Mouse (Mus musculus) spleen, adult 2 months (tissue): ENCODE measurements around the gene Hmg20a. TPM values are rescaled to one million over a fixed set of nuclear protein-coding genes. Genes with fewer than 3 reads are reported as not detected.

Source experiments
- DNase-seq, 2 experiments: peaks; one replicate each; pipeline versions ENCODE4 v3.0.0 to v3.0.0-alpha.2; 2012 to 2021; ENCODE audit warnings: low spot score in 2 of 2, low read depth in 1 of 2
- H3K27ac ChIP-seq: fragments of 200-500 bp; 2 replicates; pipeline ENCODE4 v1.5.1; 2012; ENCODE audit warnings: low read length, inconsistent platforms; ENCODE audit not compliant: insufficient read depth
- H3K27me3 ChIP-seq: fragments of 200-500 bp; 2 replicates; pipeline ENCODE4 v1.6.1; 2012; ENCODE audit warnings: mild to moderate bottlenecking, moderate library complexity, low read length, inconsistent platforms; ENCODE audit not compliant: control insufficient read depth, insufficient read depth
- H3K36me3 ChIP-seq: fragments of 200-500 bp; 2 replicates; pipeline ENCODE4 v1.6.1; 2012; ENCODE audit warnings: mild to moderate bottlenecking, low read length, inconsistent platforms; ENCODE audit not compliant: control insufficient read depth, insufficient read depth
- H3K4me1 ChIP-seq: fragments of 200-500 bp; 2 replicates; pipeline ENCODE4 v1.6.1; 2011; ENCODE audit warnings: inconsistent platforms; ENCODE audit not compliant: control insufficient read depth, insufficient read depth, insufficient read length
- H3K4me3 ChIP-seq: fragments of 200-500 bp; 2 replicates; pipeline ENCODE4 v1.5.1; 2011; ENCODE audit warnings: mild to moderate bottlenecking, inconsistent platforms; ENCODE audit not compliant: insufficient read depth, insufficient read length; ENCODE audit errors: extremely low read depth
- POLR2A ChIP-seq: fragments of 200-500 bp; IDR thresholded peaks from 2 replicates; pipeline ENCODE4 v1.6.1; 2011; ENCODE audit warnings: low read depth, low read length, inconsistent platforms
- WGBS: fragments of 180-500 bp; shearing (Covaris S2); methylation state at CpG from one replicate; pipeline ENCODE4 v1.1.7; 2018; 5-methylcytosine and 5-hydroxymethylcytosine counted together
- polyA plus RNA-seq: library from polyadenylated mRNA; depleted of rRNA; stranded (reverse); fragments of >200 nt; gene quantifications from 2 replicates; pipeline ENCODE4 v1.2.3, GENCODE M21; 2012; rRNA removed

Hmg20a gene
- polyA plus RNA-seq, 1 experiment, result 17.6 TPM

DNA sequence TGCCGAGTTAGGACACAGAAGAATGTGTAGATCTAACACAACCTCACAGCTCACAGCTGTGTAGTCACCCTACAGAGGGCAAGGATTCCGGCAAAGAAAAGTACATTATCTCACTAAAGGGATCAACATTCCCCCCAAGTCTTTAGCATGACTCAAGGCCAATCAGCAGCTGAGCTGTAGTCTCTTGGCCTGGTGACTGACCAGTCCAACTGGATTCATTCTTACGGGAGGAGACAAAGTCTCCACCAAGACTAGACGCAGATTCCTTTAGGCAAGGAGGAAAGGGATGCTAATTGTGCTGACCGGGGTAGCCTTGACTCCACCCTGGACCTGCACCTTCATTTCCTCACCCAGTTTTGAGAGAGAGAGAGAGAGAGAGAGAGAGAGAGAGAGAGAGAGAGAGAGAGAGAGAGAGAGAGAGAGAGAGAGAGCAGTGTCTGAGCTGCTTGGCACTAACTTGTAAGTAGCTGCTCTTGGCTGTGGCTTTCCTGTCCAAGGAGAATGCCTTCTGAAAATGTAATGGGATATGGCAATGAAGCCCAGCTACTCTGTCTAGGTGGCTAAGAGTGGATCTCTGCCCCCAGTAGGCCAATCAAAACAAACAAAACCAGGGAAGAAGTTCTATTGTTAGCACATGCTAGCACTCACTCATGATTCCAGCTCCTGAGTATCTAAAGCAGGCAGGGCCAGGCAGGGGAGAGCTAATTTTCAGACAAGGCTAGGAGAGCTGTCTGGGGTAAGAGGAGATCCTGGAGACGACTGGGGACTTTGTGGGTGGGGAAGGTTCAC, 126.5 kb downstream of the Hmg20a start:
- Histone ChIP-seq H3K27ac (no peak overlapping the region), H3K4me1 (no peaks in the 10 kb centered on the region; the same call in 1 of the 2 replicates), H3K36me3 (no peaks in the 10 kb centered on the region), H3K4me3 (no peak overlapping the region), H3K27me3 (no peaks in the 10 kb centered on the region)
- TF ChIP-seq POLR2A, result no peak
- WGBS, result 84% methylated on average over 6 of the region's 6 CpGs
- DNase-seq, result no peak

Other genes starting within 250 kb of the Hmg20a start
- gene Peak1, start 542 bp upstream of the Hmg20a start, polyA plus RNA-seq, result 8.2 and 8.5 TPM in 2 replicates